Mouse (Mus musculus): ENCODE data around the gene H60b.
"Not testable (repeated sequence)": the region's sequence is repeated elsewhere in the genome, so short reads cannot be mapped to it uniquely, and the experiment has no call there.

The H60b gene

DNA sequence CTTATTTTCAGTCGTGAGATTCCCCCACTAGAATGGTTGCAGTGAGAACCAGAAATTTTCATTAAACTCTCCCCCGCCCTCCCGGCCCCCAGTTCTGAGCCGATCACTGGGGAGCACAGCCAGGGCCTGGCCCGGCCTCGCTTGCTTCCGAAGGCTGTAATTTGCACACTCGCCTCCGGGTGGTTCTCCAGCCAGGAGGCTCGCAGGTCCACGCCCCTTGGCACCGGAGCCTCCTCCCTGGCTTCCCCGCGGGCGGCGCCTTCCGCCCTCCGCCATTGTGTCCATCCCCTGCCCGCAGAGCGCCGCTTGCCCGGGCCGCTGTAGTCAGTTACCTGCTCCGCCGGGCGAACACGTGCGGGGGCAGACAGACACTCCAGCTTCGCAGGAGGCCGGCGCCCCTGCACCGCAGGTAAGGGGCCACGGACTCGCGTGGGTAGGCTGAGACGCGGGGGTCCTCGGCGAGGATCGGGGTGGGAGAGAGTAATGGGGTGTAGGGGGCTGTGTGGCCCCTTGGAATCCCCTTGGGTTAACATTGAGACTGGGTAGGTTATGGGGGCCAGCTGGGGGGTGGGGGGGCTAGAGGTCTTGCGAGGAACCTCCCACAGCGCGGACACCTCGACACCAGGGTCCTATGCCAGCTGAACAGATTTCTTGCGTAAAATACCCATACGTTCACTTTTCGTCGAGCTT lies at the start of gene H60b, which contains the start of gene Raet1e:
Gene H60b, plus strand, starts transcription at position 277 of the 690 bp plus-strand sequence.
Gene Raet1e, plus strand, starts transcription at position 260 of the 690 bp plus-strand sequence.
- in situ Hi-C loops (cut with MboI, MseI), result not testable (repeated sequence)

DNA sequence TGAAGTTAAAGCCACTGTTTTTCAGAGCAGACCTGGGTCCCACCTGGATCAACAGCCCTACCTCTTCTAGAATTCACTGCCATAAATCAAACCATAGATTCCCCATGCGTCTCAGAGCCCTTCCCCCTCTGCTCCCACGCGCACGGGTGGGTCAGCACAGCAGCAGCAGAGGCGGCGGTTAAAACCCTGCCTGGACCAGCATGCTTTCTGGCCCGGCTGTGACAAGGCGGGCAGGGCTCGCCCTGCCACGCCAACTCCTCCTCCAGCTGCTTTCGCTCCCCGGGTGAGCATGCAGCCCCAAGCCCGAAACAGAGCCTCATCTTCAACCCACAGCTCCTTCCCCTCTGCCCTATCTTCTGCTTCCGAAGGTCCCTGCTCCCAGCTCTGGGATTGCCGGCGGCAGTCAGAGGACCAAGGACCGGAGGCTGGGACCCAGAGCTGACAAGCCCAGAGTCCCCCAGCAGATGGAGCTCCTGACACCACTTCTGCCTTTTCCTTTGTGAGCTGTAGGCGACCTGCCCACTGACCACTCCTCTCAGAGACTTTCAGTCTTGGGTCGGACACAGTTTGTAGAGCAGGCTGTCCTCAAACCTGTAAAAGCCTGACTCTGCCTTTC lies 17.6 kb upstream of the H60b start:
- in situ Hi-C loops (cut with MboI, MseI), result no loop called here

DNA sequence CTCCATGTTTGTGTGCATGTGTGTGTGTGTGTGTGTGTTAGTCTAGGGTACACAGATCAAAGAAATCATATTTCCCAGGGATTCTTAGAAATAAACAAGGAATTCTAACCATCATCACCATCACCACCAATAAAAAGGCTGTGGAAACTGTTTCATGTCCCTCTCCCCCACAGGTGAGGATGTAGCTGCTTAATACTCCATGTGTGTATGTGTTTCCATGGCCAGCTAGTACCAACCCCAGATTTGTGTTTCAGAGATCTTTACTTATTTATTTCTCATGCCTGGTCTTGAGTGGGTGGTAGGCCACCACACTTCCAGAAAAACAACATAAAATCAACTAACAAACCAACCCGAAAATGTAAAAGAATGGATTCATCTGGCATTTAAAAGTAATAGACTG lies 16.2 kb upstream of the H60b start:
- in situ Hi-C loops (cut with MboI, MseI), result not testable (repeated sequence)

DNA sequence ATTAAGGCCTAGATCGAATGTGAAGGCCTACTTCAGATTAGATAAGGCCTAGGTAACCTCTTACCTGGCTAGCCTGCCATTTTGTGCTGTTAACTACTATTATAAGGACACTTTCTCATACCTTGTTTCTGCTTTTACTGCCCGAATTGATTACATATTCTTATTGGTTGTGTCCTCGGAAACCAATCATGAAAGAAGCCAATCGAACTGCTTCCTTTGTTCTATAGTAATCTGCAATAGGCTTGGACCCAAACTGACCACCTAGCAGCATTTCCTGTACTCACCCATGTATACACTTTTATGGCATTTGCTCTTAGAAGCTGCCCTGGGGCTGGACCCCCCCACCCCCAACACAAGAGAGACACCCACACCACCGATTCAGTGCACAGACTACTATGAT lies 15.5 kb upstream of the H60b start:
- in situ Hi-C loops (cut with MboI, MseI), result no loop called here

DNA sequence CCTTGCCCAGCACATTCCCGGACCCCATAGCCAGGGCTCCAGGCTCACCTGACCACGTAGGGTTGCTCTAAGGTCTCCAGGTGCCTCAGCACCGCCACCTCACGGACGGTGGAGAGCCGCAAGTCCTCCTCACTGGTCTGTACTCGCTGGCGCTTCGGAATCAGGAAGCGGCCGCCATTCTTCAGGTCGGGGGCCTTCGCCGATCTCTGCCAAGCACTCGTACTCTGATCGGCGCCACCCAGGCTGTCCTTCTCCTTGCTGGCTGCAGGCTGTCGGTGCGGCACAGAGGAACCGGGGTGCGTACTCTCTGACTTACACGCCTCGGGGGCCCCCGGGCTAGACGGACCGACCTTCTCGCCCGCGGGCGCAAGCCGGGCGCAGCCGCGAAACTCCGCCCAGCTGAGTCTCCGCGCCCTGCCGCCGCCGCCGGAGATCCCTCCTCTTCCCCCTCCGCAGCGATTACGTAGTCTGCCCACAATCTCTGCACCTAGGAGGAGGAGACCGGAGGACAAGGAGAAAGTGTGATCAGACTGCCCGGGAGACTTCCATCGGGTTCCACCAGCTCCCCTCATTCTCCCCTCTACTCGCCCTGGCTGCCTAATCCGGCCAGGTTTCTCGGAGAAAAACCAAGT lies 9.8 kb upstream of the H60b start:
- in situ Hi-C loops (cut with MboI, MseI), result no loop called here

DNA sequence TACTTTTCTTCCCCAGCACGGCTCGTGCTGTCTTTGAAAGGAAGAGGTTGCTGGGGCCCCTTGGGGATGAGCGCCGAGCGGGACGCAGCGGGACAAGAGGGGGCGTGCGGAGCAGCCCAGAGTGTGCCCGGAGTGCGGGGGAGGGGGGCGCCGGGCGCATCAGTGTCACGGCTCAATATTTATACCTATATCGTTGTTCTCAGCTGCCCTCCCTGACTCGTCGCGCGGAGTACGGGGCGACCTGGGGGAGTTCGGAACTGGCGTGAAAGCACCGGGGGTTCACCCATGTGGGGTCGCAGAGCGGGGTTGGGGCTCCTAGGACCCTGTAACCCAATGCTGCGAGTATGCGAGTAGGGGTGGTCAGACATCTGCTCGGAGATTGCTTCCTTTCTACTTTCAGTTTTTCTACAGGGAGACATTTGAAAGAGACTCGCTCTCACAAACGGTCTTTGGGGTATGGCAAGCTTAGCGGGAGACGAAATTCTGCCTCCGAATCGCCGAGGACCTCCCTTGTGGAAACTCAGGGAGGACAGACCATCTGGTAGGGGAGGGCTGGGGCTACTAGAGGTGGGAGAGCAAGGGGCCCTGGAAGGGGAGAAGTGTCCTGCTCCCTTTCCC lies 9.2 kb upstream of the H60b start, which contains the start of gene E030030I06Rik:
Gene E030030I06Rik, minus strand, starts transcription at position 198 of the 618 bp plus-strand sequence.
- in situ Hi-C loops (cut with MboI, MseI), result no loop called here

DNA sequence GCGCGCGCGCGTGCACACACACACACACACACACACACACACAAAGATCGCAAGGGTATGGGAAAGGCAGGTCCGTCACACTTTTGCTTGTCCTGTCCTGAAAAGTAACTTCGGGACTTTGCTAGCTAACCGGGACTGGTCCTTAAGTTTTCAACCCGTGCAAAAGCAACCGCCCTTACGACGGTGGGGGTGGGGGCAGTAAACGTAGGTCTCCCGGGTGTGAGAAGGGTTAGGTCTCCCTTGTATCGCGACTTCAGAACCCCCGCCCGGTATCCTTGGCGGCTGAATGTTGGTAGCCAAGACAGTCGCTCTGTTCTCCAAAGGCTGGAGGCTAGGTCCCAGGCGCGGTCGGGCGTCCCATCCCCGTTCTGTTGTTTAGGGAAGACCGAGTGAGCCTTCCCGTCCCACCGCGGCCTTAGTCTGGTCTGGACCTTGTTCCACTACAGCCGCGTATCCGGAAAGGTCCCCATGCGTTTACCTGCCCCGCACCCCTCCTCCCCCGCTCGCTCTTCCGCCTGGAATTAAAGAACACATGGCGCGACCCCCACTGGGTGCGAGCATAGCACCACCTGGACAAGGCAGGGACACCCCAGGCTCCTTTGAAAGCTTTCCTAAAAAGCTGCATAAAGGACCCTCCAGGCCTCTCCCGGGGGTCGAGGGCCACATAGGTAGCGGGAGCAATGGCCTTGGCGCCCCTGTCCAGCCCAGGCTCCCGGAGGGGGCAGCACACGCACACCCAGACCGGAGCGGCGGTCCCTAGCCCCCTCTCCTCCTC lies 8.5 kb upstream of the H60b start:
- in situ Hi-C loops (cut with MboI, MseI), result no loop called here

DNA sequence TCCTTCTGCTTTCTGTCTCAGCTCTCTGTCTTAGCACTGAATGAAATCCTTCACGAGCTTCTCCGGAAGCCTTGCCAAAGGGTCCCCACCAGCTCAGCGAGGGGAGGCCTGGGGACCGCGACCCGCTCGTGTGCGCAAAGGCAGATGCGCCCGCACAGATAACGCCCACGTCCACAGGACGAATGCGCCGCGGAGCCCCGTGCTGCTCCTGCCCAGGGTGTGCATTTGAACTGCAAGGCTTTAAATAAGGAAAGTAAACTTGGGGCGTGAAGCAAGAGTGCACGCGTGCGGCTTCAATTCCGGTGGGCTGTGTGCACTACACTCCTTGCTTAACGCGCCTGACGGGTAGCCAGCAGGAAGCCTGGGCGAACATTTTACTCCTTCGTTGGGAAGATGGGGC lies 7.8 kb upstream of the H60b start:
- in situ Hi-C loops (cut with MboI, MseI), result no loop called here

DNA sequence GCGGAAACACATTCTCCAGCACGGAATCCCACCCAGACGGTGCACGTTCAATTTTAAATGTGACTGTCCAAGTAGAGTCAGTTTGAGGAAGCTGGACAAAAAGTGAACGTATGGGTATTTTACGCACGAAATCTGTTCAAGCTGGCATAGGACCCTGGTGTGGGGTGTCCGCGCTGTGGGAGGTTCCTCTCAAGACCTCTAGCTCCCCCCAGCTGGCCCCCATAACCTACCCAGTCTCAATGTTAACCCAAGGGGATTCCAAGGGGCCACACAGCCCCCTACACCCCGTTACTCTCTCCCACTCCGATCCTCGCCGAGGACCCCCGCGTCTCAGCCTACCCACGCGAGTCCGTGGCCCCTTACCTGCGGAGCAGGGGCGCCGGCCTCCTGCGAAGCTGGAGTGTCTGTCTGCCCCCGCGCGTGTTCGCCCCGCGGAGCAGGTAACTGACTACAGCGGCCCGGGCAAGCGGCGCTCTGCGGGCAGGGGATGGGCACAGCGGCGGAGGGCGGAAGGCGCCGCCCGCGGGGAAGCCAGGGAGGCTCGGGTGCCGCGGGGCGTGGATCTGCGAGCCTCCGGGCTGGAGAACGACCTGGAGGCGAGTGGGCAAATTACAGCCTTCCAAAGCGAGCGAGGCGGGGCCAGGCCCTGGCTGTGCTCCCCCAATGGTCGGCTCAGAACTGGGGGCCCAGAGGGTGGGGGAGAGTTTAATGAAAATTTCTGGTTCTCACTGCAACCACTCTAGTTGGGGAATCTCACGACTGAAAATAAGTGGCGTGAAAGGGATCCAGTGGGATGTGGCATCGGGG lies 7.1 kb upstream of the H60b start:
- in situ Hi-C loops (cut with MboI, MseI), result not testable (repeated sequence)

DNA sequence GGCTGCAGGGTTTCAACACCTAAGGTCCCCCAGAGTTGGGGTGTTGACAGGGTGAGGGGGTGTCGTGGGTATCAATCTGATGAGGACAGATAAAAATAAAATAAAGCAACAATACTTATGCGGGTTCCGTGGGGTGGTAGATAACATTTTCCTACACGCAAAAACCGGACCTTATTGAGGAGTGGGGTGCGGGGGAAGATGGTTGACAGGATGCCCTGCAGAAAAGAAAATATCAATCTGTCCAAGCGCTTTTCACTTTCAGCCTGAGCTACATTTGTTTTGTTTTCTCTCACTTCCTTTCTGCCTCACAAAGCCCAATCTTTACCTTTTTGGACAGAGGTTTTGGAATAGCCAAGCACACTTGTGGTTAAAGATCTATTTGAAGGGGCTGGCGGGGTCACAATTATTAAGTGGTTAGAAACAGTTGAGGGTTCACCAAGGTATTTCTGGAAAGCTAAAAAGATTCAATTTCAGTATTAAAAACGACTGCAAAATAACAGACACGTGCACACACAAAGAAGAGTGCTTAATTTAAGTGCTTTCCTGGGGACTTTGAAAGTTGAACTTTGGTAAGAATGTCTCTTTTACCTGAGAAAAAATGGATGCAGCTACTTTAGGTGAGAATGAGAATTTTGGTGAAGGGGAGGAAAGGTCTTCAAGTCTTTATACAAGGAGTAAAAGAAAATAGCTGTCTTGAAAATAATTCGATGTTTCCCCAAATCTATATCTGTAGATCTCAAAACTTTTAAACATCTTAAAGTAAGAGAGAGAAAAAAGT lies 6.3 kb upstream of the H60b start:
- in situ Hi-C loops (cut with MboI, MseI), result not testable (repeated sequence)

DNA sequence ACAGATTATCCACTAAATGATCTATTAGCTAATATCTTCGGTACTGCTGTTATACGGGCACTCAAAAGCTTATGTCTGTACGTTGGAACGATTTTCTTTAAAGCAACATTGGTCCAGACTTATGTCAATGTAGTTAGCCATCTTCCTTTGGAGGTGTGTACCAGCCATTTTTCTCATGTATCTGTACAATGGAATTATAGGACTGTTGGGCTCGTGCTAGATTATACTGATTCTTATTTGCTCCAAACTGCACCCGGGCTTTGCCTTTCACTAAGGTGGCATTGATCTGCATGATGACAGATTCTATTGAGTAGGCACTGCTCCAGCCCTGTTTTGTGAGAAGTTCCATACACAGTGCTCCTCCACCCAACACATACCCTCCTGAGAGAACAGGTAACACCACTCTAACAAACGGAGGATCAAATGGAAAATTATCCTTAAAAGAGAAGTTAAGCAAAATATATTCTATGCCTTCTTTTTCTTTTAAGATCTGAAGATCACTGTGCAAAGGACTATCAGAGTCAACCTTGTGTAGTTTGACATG lies 5.2 kb upstream of the H60b start:
- in situ Hi-C loops (cut with MboI, MseI), result not testable (repeated sequence)

DNA sequence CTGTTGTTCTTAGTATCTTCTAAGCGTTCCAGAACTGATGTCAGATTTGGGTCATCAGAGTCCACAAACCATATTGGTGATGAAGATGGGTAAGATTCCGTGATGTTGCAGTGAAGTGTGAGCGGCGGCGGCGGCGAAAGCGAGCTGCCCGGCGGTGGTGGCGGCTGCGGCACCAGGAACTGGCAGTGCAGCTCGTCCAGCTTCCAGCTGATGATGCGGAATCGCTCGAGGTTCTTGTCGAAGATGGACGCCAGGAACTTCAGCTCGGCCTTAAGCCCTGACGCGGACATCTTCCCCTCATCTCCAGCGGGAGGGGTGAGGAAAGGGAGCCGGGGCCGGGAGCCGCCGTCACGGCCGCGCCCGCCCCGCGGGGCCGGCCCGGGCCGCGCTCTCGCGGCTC lies 4.3 kb upstream of the H60b start:
- in situ Hi-C loops (cut with MboI, MseI), result not testable (repeated sequence)

DNA sequence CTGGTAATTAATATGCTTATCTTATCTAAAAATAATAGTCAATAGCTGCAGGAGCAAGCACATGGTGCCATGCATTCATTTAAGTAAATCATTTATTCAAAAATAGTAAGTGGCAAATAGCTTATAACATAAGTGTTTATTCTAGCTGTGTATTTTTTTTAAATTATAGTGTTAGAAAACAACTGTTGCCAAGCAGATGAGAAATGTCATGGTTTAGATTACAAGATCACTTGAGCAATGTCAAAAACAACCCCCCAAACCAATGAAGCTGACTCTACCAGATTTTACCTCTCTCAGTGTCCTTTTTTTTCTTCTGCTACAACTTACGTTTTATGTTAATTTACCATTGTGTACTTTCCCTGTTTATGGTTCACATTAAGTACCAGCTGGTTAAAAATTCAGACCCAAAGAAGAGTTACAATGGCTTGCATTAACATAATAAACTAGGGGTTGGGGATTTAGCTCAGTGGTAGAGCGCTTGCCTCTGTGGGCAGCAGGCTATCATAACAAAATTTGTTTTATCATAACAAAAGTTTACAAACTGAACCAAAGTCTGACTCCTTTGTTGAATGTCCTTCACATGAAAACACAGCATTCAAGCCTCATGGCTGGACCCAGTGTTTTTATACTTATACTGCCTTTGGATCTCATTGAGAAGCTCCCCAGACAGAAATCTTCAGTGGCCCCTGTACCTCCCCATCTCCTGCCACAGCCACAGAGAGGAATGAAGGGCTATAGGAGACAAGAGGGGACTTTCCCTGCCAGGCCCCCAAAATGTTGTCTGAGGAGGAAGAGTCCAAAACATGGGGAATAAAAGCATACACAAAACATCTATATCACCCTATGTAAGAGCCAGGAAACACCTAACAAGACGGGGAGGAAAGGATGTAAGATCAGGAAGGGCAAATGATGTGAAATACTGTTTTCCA lies 3.3 kb upstream of the H60b start:
- in situ Hi-C loops (cut with MboI, MseI), result no loop called here

DNA sequence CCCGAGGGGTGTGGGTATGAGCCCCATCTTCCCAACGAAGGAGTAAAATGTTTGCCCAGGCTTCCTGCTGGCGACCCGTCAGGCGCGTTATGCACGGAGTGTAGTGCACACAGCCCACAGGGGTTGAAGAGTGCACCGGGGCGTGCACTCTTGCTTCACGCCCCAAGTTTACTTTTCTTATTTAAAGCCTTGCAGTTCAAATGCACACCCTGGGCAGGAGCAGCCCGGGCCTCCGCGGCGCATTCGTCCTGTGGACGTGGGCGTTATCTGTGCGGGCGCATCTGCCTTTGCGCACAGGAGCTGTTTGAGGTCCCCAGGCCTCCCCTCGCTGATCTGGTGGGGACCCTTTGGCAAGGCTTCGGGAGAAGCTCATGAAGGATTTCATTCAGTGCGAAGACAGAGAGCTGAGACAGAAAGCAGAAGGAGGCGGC lies 760 bp downstream of the H60b start:
- in situ Hi-C loops (cut with MboI, MseI), result no loop called here

DNA sequence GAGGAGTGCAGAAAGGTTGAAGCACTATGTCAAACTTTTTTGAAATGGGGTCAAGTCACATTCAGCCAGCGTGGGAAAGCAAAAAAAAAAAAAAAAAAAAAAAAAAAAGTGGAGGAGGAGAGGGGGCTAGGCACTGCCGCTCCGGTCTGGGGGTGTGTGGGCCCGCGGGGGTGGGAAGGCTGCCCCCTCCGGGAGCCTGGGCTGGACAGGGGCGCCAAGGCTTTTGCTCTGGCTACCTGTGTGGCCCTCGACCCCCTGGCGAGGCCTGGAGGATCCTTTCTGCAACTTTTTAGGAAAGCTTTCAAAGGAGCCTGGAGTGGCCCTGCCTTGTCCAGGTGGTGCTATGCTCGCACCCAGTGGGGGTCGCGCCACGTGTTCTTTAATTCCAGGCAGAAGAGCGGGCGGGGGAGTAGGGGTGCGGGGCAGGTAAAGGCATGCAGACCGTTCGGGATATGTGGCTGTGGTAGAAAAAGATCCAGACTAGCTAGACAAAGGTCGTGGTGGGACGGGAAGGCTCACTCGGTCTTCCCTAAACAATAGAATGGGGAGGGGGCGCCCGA lies 1.3 kb downstream of the H60b start:
- in situ Hi-C loops (cut with MboI, MseI), result loop anchor here (10.0 kb wide), 1 partner anchor 115 kb away; no protein-coding TSS in a partner anchor

DNA sequence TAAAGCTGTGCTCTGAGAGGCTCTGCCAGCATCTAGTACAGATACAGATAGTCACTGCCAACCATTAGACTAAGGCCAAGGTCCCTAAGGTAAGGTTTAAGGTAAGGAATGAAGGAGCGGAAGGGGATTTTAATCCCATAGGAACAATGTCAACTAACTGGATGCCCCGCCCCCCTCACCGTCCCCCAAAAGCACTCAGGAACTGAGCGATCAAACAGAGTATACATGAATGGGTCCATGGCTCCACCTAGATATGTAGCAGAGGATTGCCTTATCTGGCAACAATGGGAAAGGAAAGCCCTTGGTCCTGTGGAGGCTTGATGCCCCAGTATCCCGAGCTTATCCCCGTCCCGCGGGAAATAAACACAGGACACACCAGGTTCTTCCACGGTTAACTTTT lies 4.9 kb downstream of the H60b start:
- in situ Hi-C loops (cut with MboI, MseI), result loop anchor here (10.0 kb wide), 1 partner anchor 112 kb away; no protein-coding TSS in a partner anchor

DNA sequence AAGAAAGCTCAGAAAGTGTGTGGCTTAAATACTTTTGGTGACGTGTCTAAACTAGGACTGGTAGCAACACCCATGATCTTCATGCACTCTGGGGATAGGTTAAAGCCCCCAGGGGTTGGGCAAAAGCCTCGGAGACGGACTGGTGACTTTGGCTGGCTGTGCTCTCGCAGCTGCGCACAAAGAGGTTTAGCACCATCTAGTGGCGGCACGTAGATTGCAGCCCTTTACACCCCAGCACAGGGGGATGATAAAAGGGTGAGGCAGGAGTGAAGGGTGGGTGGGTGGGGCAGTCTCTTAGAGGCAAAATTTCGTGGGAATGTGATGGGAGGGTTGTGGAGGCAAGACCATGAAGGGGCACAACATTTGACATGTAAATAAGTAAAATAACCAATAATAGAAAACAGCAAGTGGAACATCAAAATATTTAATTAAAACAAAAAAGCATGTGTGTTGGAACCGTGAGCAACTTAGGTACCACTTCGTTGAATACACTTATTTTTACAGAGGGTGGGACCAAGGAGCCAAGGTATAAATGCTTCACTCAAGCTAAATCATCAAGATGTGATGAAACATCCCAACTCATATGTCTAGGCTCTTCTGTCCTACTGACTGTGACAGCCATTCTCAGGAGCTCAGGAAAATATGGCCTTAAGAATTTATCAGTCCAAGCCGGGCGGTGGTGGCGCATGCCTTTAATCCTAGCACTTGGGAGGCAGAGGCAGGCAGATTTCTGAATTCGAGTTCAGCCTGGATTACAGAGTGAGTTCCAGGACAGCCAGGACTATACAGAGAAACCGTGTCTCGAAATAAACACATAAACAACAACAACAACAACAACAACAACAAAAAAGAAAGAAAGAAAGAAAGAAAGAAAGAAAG lies 5.6 kb downstream of the H60b start:
- in situ Hi-C loops (cut with MboI, MseI), result loop anchor here (10.0 kb wide), 1 partner anchor 111 kb away; no protein-coding TSS in a partner anchor
